Mouse (Mus musculus) cerebellum, postnatal 25 days (tissue): ENCODE measurements around the gene Zmynd12.

Source experiments
- DNase-seq, 2 experiments: peaks; one replicate each; pipeline ENCODE4 v3.0.0; 2021; ENCODE audit warnings: mixed read lengths in 2 of 2

Zmynd12 gene

GRCm38 (mm10) chr4:119450436-119450835 is 27.8 kb downstream of the Zmynd12 start:
- no peak for DNase-seq

GRCm38 (mm10) chr4:119453128-119453527 is 30.5 kb downstream of the Zmynd12 start:
- DNase-seq, result no peak

- no peak for DNase-seq
These were observed 30.9 kb downstream of the Zmynd12 start for GRCm38 (mm10) chr4:119453533-119453932.

GRCm38 (mm10) chr4:119460296-119460695 is 37.7 kb downstream of the Zmynd12 start:
- DNase-seq, result peak in 1 of 2 experiments; percentile 60

GRCm38 (mm10) chr4:119460728-119461141 is 38.1 kb downstream of the Zmynd12 start:
- DNase-seq, result peak; percentile 84 to 88

GRCm38 (mm10) chr4:119462457-119462856 is 39.8 kb downstream of the Zmynd12 start:
- no peak for DNase-seq

- DNase-seq, result peak; percentile 79 to 89
These were observed 40.5 kb downstream of the Zmynd12 start for GRCm38 (mm10) chr4:119462858-119463755.

GRCm38 (mm10) chr4:119463756-119464419 is 41.3 kb downstream of the Zmynd12 start:
- no peak for DNase-seq

- DNase-seq, result peak; percentile 37 to 51
These were observed 43.2 kb downstream of the Zmynd12 start for GRCm38 (mm10) chr4:119465841-119466240.

- DNase-seq, result peak; percentile 68 to 73
These were observed 45.2 kb downstream of the Zmynd12 start for GRCm38 (mm10) chr4:119467720-119468380.

- no peak for DNase-seq
These were observed 49.9 kb downstream of the Zmynd12 start for GRCm38 (mm10) chr4:119472545-119472944.

GRCm38 (mm10) chr4:119473150-119473549 is 50.5 kb downstream of the Zmynd12 start:
- no peak for DNase-seq

GRCm38 (mm10) chr4:119483051-119483450 is 60.4 kb downstream of the Zmynd12 start:
- DNase-seq, result peak in 1 of 2 experiments; percentile 51

- no peak for DNase-seq
These were observed 62.3 kb downstream of the Zmynd12 start for GRCm38 (mm10) chr4:119484882-119485281.

GRCm38 (mm10) chr4:119489666-119490065 is 67.1 kb downstream of the Zmynd12 start:
- DNase-seq, result no peak

GRCm38 (mm10) chr4:119490806-119491205 is 68.2 kb downstream of the Zmynd12 start:
- DNase-seq, result peak; percentile 59 to 79

- DNase-seq, result peak; percentile 89 to 92
These were observed 69.8 kb downstream of the Zmynd12 start, which contains the start of gene Rimkla for GRCm38 (mm10) chr4:119492291-119492932. Rimkla (minus strand) TSS chr4:119492628.

GRCm38 (mm10) chr4:119492933-119493327 is 70.3 kb downstream of the Zmynd12 start:
- DNase-seq, result no peak

- no peak for DNase-seq
These were observed 75.8 kb downstream of the Zmynd12 start for GRCm38 (mm10) chr4:119498319-119498848.

GRCm38 (mm10) chr4:119511591-119511990 is 89.0 kb downstream of the Zmynd12 start:
- no peak for DNase-seq

GRCm38 (mm10) chr4:119512731-119513141 is 90.1 kb downstream of the Zmynd12 start:
- no peak for DNase-seq
